Mouse (Mus musculus): ENCODE measurements at regions not wholly inside any gene's neighbourhood (a gene's known extent, or its start where the extent isn't known, plus 50 kb on each side); places are given as distances from the start of the nearest gene placed in this dataset.

DNA sequence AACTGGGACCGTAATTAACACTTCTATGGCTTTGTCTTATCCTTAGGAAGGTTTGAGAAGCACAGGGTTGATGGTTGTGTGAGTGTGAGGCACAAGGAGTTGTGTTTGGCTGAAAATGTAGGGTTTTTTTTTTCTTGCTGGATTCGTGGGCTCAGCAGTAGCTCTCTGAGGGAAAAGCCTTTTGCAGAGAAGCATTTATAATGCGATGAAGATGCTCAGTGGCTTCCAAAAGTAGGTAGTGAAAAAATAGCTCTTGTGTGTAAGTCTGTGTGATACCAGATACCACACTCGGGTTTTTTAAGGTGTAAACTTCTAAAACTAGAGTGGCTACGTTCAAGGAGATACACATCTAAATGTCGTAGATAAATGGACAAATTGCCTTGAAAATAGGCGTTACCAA is 149.1 kb upstream of the 4933402D24Rik start:
- DNase-seq, result no peak

DNA sequence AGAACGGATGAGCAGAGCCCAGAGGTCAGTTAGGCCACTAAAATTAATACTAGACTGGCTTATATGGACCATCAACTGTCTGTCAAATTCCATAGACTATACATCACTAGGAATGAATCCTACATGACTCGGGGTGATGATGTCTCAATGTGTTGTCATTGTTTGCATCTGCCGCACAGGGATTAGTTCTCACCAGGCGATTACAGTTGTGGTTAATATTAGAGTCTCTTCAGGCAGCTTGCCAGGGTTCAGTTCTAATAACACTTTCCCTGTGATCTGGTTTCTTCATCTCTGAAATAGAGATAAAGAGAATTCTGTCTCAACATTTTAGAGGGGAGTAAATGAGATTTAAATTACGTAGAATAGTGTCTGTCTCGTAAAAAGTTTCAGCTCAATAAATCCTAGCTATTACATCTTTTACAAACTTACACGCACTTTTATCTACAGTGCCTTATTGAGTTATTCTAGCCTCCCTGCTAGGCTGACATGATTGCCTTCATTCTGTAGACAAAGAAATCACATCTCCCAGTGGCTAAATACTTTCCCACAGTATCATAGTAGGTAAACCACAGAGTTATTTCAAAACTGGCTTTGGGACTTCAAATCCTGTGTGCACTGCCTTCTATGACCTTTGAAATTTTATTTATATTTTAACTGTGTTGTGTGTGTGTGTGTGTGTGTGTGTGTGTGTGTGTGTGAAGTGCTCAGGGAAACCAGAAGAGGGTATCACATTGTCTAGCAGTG is 148.0 kb upstream of the 4933402D24Rik start:
- no peak for DNase-seq

DNA sequence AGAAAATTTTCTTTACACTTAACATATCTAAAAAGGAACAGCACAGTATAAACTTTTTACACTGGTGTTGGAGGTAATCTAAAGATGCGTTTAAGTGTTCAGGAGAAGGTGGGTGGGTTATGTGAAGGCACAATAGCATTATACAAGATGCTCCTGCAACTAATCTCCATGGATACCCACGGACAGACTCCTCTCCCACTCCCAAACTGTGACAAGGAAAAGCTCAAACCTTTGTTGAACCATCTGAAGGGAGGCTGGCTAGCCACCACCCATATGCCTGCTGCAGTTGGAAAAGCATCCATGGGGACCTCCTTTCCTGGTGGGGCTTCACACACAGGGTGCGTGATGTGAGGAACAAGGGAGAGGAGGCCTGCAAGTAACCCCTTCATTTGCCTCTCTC is 141.7 kb upstream of the 4933402D24Rik start:
- no peak for DNase-seq

DNA sequence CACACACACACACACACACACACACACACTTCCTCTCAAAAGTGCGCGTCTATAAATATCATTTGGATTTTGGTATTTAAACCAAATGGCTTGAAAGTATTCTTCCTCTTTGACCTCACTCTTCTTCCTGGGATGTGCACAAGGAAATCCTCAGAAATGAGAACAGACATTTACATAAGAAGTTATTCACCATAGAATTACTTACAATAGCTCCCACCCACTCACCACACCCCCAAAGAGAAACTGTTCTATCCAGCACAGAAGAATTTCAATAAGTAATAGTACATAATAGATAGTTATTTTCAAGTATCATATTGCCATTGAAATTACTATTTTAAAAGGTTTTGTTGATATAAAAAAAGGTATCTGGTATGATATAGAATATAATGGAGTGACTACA is 140.1 kb upstream of the 4933402D24Rik start:
- DNase-seq, result no peak

DNA sequence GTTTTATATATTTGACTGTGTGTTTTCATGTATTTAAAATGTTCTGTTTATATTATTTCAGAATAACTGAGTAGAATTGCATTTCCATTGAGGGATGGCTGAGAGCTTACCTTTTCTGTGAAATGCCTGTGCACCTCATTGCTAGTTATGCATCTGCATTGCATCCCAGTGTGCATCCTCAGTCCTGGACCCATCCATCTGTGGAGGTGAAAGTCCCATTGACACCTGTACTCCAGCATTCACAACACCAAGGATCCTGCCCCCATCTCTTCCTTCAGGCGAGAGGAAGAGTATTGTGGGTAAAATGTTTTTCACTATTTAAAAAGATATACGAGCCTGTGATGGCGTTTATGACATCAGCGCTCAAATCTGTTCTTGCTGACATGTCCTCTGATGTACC is 134.6 kb upstream of the 4933402D24Rik start:
- DNase-seq, result no peak

DNA sequence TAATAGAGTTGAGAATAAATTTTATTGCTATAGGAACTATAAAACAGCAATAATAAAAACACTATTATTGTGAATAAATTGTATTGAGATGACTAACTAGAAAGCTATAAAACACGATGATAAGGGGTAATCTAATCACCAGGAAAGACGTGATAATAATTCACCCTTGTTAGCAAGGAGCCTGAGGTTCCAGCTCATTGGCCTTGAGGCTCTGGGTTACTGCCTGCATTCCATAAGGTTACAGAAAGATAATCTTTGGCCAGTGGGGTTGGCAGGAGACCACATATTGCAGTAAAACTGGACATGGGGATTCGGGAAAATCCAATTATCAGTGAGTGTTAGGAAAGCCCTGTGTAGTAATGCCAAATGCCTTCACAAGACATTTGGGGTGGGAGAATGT is 134.1 kb upstream of the 4933402D24Rik start:
- DNase-seq, result peak; percentile 7

- peak; percentile 15 for DNase-seq
Observed at GRCm38 (mm10) chr1:63902391-63902790, 133.3 kb upstream of the 4933402D24Rik start.

DNA sequence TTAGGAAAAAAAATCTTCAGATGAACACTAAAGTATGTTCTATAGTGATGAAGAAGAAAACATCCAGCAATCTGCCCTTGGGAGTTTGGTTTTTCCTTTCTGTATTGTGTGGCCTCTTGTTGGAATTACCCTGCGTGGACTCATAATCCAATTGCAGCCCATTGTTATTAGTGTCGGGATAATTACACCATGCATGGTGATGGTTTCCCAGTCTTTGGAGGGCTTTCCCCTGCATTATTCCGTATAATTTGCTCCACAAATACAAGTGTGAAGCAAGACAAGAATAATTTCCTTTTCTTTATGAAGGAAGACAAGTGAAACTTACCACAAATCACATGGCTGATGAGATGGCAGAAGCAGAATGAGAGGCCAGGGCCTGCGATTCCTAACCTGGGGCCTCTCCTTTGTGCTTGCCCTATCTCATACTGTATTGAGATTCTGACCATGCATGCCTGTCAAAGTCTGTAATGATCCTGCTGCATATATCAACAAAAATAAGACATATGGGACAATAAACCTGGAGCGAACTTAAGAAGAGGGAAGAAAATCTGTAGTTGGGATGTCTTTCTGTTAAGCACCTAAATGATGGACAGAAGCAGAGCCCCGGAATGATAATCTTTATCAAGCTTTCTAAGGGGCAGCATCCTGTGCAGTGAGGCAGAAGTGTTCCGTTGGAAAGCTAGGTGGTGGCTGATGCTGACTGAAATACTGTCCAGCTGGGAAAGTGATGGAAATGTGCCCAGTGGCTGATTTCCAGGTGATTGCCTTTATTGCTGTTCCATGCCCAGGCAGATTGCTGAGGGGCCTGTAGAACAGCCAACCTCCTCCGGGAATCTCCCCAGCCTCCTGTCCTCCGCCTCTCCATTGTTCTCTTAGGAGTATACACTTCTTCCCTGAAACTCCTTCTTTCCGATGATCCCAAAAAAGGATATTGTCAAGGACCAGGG is 130.8 kb upstream of the 4933402D24Rik start:
- peak; percentile 1 for DNase-seq

- no peak for DNase-seq
Observed at GRCm38 (mm10) chr1:63898766-63899165, 129.7 kb upstream of the 4933402D24Rik start.

DNA sequence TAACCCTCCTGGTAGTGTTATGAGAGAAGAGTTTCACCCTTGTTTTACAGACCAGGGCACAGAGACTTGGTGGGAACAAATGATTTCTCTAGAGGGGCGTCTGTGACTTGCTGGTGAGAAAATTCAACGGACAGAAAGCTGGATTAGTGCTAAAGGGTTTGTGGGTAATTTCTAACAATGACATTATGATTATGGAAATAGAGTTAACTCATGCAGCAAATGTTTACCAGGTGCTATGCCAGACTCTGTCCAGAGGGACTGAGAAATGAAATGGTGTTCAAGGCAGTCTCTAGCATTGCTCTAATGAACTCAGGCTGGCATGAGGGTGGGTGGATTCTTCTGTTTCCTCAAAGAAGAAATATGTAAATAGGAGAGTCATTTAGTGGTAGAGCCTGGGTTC is 128.5 kb upstream of the 4933402D24Rik start:
- DNase-seq, result no peak

DNA sequence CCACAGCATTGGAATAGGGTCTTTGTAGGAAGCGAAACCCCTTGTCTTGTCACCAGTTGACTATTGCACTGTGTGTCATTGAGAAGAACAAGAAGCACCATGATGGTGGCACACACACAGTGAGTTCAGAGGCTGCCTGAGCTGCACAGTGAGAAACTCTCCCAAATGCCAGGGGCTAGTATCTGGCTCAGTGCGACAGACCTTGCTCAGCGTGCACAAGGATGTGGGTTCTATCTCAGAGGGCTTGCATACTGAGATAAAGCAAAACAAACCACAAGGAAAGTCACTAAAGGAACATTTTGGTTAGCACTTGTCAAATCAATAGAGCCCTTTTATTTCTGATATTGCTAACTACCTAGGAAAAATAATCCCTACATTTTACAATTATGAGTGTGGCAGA is 110.5 kb upstream of the 4933402D24Rik start:
- DNase-seq, result no peak

- no peak for DNase-seq
Observed at GRCm38 (mm10) chr1:63876589-63877251, 107.7 kb upstream of the 4933402D24Rik start.

- peak; percentile 3 for DNase-seq
Observed at GRCm38 (mm10) chr1:63875297-63875962, 106.4 kb upstream of the 4933402D24Rik start.

DNA sequence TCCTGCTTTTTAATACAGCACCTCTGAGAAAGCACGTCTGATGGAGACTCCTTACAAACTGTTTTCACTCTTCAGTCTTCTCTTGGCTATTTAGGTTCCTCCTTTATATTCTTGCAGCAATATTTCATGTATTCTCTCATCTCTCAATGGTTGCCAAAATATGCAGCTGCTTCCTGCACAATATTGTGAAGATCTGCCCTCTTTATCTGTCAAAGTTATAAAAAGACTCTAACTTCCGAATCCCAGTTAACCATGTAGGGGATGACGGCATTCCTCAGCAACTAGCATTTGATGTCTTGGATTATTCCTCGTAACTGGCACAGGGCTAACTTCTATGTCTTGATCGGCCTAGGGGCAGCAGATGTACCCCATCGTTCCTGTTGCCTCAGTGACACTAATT is 102.8 kb upstream of the 4933402D24Rik start:
- no peak for DNase-seq

GRCm38 (mm10) chr1:63869342-63869741 is 100.3 kb upstream of the 4933402D24Rik start:
- DNase-seq, result no peak

DNA sequence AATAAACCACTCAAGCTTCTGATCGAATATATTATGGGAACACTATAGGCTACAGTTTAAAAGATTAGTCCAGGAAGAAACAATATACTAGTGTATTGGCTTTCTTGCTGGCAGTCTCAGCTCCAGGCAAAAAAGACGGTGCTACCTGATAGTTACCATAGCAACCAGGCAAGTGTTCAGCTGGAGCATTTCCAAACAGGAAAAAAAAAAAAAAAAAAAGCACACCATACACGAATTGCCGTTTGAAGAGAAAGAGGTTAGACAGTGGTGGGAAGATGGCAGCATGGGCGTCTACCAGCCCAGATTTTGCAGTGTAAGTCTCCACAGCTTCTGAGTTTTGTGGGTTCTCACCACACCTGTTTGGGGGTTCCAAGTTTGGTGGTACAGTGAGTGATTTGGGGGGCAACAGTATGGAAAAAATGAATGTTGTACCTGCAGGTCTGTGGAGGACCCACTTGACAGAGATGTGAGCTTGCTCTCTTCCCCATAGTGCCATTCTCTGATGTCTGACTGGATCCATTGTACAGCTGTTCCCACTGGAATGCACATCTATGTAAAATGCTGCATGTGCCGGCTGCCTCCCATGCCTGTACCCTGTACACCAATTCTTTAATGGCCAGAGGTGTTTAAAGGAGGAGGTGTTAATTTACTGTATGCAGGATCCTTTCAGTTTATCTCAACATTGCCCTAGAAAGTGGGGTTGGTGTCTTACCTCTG is 89.0 kb upstream of the 4933402D24Rik start:
- no peak for DNase-seq

GRCm38 (mm10) chr1:63857468-63857867 is 88.4 kb upstream of the 4933402D24Rik start:
- DNase-seq, result no peak

DNA sequence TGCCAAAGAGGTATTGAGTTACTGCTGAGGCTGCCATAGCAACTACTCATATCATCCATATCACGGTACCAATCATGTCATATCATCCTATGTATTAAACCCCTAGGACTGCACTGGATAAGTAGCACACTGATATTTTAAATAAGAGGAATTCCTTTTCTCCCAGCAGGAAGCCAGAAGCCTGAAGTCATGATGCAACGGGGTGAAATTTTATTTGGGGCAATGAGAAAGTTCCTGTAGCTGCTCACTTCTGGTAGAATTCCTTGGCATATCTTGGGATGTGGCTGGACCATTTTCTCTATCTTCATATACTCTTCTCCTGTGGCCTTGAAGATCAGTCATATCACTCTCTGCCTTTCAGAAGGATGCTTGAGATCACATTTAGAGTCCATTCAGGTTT is 87.3 kb upstream of the 4933402D24Rik start:
- DNase-seq, result no peak

- DNase-seq, result peak; percentile 21
Observed at GRCm38 (mm10) chr1:63854794-63855193, 85.7 kb upstream of the 4933402D24Rik start.

DNA sequence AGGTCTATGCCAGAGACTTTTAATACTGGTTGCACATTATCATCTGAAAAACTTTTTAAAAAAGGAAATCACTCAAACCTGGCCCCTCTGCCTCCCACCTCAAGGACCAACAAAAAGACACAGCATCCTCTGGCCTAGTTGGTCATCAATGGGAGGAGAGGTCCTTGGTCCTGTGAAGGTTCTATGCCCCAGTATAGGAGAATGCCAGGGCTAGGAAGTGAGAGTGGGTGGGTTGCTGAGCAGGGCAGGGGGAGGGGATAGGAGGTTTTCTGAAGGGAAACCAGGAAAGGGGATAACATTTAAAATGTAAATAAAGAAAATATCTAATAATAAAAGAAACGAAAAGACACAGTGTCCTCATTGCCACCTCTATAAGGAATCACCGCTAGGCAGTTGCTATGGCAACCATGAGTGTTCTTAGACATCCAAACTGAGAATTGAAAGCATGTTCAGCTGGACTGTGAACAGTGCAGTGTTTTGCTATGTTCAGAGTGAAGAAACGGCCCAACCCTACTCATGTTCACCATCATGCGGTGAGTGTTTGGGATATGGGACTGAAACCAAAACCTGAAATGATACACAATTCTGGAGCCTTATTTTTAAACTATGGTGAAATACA is 82.5 kb upstream of the 4933402D24Rik start:
- no peak for DNase-seq

GRCm38 (mm10) chr1:63850262-63850661 is 81.2 kb upstream of the 4933402D24Rik start:
- DNase-seq, result no peak

All from lung, postnatal 36 days (tissue).